Mouse (Mus musculus): ENCODE data around the gene Smyd3. TPM values are rescaled to one million over a fixed set of nuclear protein-coding genes. Genes with fewer than 3 reads are reported as not detected.

The Smyd3 gene
- polyA plus RNA-seq, 1 experiment from 2014 or later, result 5.8 TPM

- no peaks in the 10 kb centered on the region for H3K9me3 ChIP-seq (ENCODE audit: low read length)
- ATAC-seq, result peak; percentile 78
Measured at GRCm38 (mm10) chr1:179045856-179046714, 471.8 kb downstream of the Smyd3 start.

DNA sequence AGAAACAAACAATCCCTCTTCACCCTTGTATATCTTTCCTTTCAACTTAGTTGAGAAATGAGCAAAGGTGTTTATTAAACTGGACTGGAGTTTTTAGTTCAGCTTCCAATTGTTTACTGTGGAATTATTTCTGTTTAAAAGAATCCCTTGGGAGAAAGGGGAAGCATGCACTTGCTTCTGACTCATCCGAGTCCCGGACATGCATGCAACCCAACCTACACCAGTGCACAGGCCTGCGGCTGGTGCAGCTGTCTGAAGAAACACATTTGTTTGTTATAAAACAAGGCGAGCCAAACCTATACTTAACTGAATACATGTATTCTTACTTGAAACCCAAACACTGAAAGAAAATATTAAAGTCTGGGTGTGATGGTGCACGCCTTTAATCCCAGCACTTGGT lies 473.7 kb downstream of the Smyd3 start:
- H3K9ac ChIP-seq (replicated peaks; ENCODE audit: low read depth), result no peak overlapping the region
- no peaks in the 10 kb centered on the region for H3K27me3 ChIP-seq (replicated peaks; ENCODE audit: insufficient read depth, low read length)
- peaks cover 6% of the 10 kb centered on the region; the same call in 1 of the 2 replicates for H3K4me1 ChIP-seq (ENCODE audit: insufficient read depth, low read depth, low read length)
- no peaks in the 10 kb centered on the region for H3K36me3 ChIP-seq (ENCODE audit: insufficient read depth, low read length)
- ATAC-seq (no peak), DNase-seq (ENCODE audit: low spot score) (no peak)
- H3K9me3 ChIP-seq (ENCODE audit: low read length), result no peaks in the 10 kb centered on the region
- no peak overlapping the region for H3K4me3 ChIP-seq (ENCODE audit: low read depth, low read length)
- TF ChIP-seq CTCF (IDR thresholded peaks at IDR 0.05) (no peak), EP300 (IDR thresholded peaks at IDR 0.05) (no peak)
- no peak overlapping the region for H3K4me2 ChIP-seq (replicated peaks; ENCODE audit: low read depth, low read length)
- 69% methylated on average over 5 of the region's 5 CpGs for WGBS
- H3K27ac ChIP-seq (ENCODE audit: low read length), result no peak overlapping the region

More at GRCm38 (mm10) chr1:179045856-179046714, 471.8 kb downstream of the Smyd3 start:
- H3K36me3 ChIP-seq (ENCODE audit: insufficient read depth, low read length), result no peaks in the 10 kb centered on the region
- no peak overlapping the region for H3K9ac ChIP-seq (replicated peaks; ENCODE audit: low read depth)
- DNase-seq (ENCODE audit: low spot score), result peak; percentile 80
- H3K4me1 ChIP-seq (ENCODE audit: insufficient read depth, low read depth, low read length), result peaks cover 6% of the 10 kb centered on the region; the same call in 1 of the 2 replicates
- H3K27me3 ChIP-seq (replicated peaks; ENCODE audit: insufficient read depth, low read length), result no peaks in the 10 kb centered on the region
- WGBS, result 40% methylated on average over 17 of the region's 17 CpGs
- peak overlapping the region; percentile 4; the same call in 1 of the 2 replicates for H3K27ac ChIP-seq (ENCODE audit: low read length)
- H3K4me2 ChIP-seq (replicated peaks; ENCODE audit: low read depth, low read length), result no peak overlapping the region; the same call in 1 of the 2 replicates
- TF ChIP-seq CTCF (IDR thresholded peaks at IDR 0.05) (peak; percentile 18), EP300 (IDR thresholded peaks at IDR 0.05) (peak; percentile 68)
- H3K4me3 ChIP-seq (ENCODE audit: low read depth, low read length), result no peak overlapping the region

- Histone ChIP-seq H3K4me3 (ENCODE audit: low read depth, low read length) (no peak overlapping the region), H3K4me2 (replicated peaks; ENCODE audit: low read depth, low read length) (no peak overlapping the region), H3K36me3 (ENCODE audit: insufficient read depth, low read length) (no peaks in the 10 kb centered on the region), H3K27me3 (replicated peaks; ENCODE audit: insufficient read depth, low read length) (no peaks in the 10 kb centered on the region), H3K27ac (ENCODE audit: low read length) (no peak overlapping the region), H3K9me3 (ENCODE audit: low read length) (no peaks in the 10 kb centered on the region), H3K9ac (replicated peaks; ENCODE audit: low read depth) (no peak overlapping the region), H3K4me1 (ENCODE audit: insufficient read depth, low read depth, low read length) (peaks cover 6% of the 10 kb centered on the region; the same call in 1 of the 2 replicates)
- ATAC-seq (no peak), DNase-seq (ENCODE audit: low spot score) (no peak)
- TF ChIP-seq EP300 (IDR thresholded peaks at IDR 0.05) (no peak), CTCF (IDR thresholded peaks at IDR 0.05) (no peak)
- WGBS, result 58% methylated on average over 12 of the region's 12 CpGs
Measured at GRCm38 (mm10) chr1:179043644-179044043, 474.2 kb downstream of the Smyd3 start.

GRCm38 (mm10) chr1:179041905-179042337 lies 475.9 kb downstream of the Smyd3 start:
- H3K9me3 ChIP-seq (ENCODE audit: low read length), result no peaks in the 10 kb centered on the region
- no peak overlapping the region for H3K9ac ChIP-seq (replicated peaks; ENCODE audit: low read depth)
- no peaks in the 10 kb centered on the region for H3K27me3 ChIP-seq (replicated peaks; ENCODE audit: insufficient read depth, low read length)
- no peak overlapping the region for H3K4me2 ChIP-seq (replicated peaks; ENCODE audit: low read depth, low read length)
- DNase-seq (ENCODE audit: low spot score) (peak; percentile 42), ATAC-seq (peak; percentile 37)
- no peak overlapping the region for H3K27ac ChIP-seq (ENCODE audit: low read length)
- H3K36me3 ChIP-seq (ENCODE audit: insufficient read depth, low read length), result no peaks in the 10 kb centered on the region
- TF ChIP-seq CTCF (IDR thresholded peaks at IDR 0.05) (no peak), EP300 (IDR thresholded peaks at IDR 0.05) (no peak)
- 35% methylated on average over 8 of the region's 8 CpGs for WGBS
- peaks cover 6% of the 10 kb centered on the region; the same call in 1 of the 2 replicates for H3K4me1 ChIP-seq (ENCODE audit: insufficient read depth, low read depth, low read length)
- no peak overlapping the region for H3K4me3 ChIP-seq (ENCODE audit: low read depth, low read length)

DNA sequence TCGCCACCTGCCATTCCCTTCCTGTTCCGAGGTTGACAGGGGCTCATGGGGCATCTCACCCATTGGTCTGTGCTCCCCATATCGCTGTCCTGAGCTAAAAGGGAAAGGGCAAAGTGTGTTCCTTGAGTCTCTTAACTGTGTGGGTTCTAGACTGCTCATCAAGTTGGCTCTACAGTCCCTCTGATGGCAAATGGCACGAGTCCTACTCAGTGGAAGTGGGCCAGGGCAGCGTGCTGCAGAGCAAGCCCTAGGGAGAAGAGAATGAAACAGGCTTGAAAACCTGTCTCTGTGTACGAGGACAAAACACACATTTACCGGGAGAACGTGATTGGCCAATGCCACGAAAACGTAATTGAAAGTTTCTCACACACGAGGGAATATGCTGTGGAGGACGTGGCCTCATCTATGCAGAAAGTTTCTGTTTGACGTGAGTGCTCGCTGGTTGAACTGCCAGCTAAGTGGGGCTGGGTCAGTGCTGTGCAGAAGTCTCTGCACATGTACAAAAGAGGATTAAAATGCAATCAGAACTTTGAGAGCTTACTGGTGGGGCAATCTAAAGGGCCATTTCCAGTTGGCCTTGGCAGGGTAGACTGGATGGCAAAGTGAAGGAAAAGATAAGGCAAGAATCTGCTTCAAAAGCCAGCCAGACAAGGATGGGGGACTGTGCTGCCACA lies 476.5 kb downstream of the Smyd3 start:
- no peak overlapping the region for H3K27ac ChIP-seq (ENCODE audit: low read length)
- H3K9me3 ChIP-seq (ENCODE audit: low read length), result no peaks in the 10 kb centered on the region
- H3K4me3 ChIP-seq (ENCODE audit: low read depth, low read length), result no peak overlapping the region
- no peaks in the 10 kb centered on the region for H3K27me3 ChIP-seq (replicated peaks; ENCODE audit: insufficient read depth, low read length)
- no peak overlapping the region for H3K9ac ChIP-seq (replicated peaks; ENCODE audit: low read depth)
- TF ChIP-seq CTCF (IDR thresholded peaks at IDR 0.05), result no peak
- TF ChIP-seq EP300 (IDR thresholded peaks at IDR 0.05), result no peak
- H3K4me1 ChIP-seq (ENCODE audit: insufficient read depth, low read depth, low read length), result peaks cover 6% of the 10 kb centered on the region; the same call in 1 of the 2 replicates
- H3K4me2 ChIP-seq (replicated peaks; ENCODE audit: low read depth, low read length), result no peak overlapping the region
- no peaks in the 10 kb centered on the region for H3K36me3 ChIP-seq (ENCODE audit: insufficient read depth, low read length)
- DNase-seq (ENCODE audit: low spot score), result peak; percentile 20
- ATAC-seq, result peak; percentile 13
- 63% methylated on average over 14 of the region's 14 CpGs for WGBS

DNA sequence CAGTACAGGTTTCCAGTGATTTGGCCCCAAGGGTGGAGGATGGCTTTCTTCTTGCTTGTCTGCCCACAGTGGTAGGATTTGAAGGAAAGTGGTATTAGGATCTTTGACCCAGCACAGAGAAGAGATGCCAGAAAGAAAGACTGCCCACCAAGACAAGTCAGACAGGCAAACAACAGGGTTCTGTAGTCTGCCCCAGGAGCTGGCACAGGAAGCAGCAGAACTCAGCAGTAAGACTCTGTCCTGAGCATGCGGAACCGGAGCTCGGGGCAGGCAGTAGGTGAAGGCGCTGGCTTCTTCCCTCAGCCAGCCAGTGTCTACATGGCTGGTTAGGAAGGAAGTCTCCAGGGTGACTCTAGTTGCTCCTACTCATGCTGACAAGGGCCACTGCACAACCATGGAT lies 479.0 kb downstream of the Smyd3 start:
- 96% methylated on average over 4 of the region's 4 CpGs for WGBS
- Histone ChIP-seq H3K4me3 (ENCODE audit: low read depth, low read length) (no peak overlapping the region), H3K4me1 (ENCODE audit: insufficient read depth, low read depth, low read length) (peaks cover 6% of the 10 kb centered on the region; the same call in 1 of the 2 replicates), H3K27me3 (replicated peaks; ENCODE audit: insufficient read depth, low read length) (no peaks in the 10 kb centered on the region), H3K9me3 (ENCODE audit: low read length) (no peaks in the 10 kb centered on the region), H3K36me3 (ENCODE audit: insufficient read depth, low read length) (no peaks in the 10 kb centered on the region), H3K4me2 (replicated peaks; ENCODE audit: low read depth, low read length) (no peak overlapping the region), H3K9ac (replicated peaks; ENCODE audit: low read depth) (no peak overlapping the region), H3K27ac (ENCODE audit: low read length) (no peak overlapping the region)
- ATAC-seq, result no peak
- DNase-seq (ENCODE audit: low spot score), result no peak
- TF ChIP-seq EP300 (IDR thresholded peaks at IDR 0.05), result no peak
- no peak for TF ChIP-seq CTCF (IDR thresholded peaks at IDR 0.05)
